Mouse (Mus musculus) heart, postnatal 25 days (tissue): ENCODE data around the gene Ift74. TPM values are rescaled to one million over a fixed set of nuclear protein-coding genes. Genes with fewer than 3 reads are reported as not detected.
"Not testable (repeated sequence)": the region's sequence is repeated elsewhere in the genome, so short reads cannot be mapped to it uniquely, and the experiment has no call there.

ENCODE experiments used
- DNase-seq: peaks from one replicate; pipeline ENCODE4 v3.0.0; 2022; ENCODE audit warnings: low spot score
- intact Hi-C: fragments of 180-260 bp; cut with DNase I; formaldehyde crosslinking; loops from one replicate; pipeline ENCODE4 v1.15.1; 2025
- microRNA-seq: library from miRNA; unstranded; fragments of <30 nt; microRNA quantifications from one replicate; pipeline ENCODE4 v1.2.0, GENCODE M21; 2022
- total RNA-seq, 2 experiments: library from RNA; stranded (reverse); gene quantifications; 2 replicates each; pipeline ENCODE4 v1.2.3; 2021

The Ift74 gene
- total RNA-seq, 2 experiments from 2014 or later, result 4.8 to 5.3 TPM

DNA sequence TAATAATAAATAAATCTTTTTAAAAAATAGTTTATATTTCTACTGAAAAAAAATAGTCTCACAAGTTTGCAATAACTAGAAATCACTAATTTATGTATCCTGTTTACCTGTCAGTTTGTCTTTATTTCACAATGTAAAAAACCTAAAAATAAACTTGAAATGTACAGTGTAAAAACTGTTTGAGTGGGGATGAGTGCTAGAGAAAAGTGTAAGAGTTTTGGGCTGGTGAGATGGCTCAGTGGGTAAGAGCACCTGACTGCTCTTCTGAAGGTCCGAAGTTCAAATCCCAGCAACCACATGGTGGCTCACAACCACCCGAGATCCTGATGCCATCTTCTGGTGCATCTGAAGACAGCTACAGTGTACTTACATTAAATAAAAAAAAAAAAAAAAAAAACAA lies 75.5 kb downstream of the Ift74 start:
- intact Hi-C loops, result loop anchor here (10.0 kb wide), 1 partner anchor 45 kb away; the partner anchor contains the start of gene Tek
- not testable (repeated sequence) for DNase-seq

DNA sequence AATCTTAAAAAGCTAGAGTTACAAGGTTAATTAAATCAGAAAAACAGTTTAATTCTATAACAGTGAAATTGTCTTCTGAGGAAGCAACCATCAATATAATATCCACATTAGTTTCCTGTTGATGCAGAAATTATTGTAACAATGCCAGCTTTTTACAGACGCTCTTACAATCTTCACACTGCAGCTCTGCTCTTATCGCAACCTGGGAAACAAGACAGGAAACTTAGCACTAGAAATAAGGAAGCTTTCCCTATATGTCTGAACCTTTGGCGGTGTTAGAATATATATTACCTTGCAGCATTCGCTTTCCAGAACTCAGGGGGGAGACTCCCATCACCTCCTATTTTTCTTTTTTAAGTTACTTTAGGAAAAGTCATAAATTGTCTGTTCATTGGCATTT lies 76.8 kb downstream of the Ift74 start:
- intact Hi-C loops, result no loop called here

DNA sequence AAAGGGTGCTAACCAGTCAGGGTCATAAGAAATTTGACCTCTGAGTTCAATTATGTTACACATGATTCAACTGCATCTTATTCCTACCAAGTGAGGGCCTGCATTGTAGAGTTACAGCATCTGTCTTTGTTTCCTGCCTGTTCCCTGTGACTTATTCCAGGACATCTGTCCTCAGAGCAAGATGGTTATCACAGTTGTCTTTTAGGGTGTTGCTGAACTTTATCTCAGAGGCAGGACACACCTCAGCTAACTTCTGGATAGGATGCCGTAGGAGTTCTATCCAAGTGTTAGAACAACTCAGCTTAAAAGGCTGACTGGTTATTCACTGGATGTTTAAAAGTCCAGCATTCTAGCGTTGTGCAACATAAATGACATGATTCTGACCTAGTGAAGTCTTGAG lies 77.9 kb downstream of the Ift74 start:
- intact Hi-C loops, result no loop called here
- no peak for DNase-seq

More for the DNA sequence above, 76.8 kb downstream of the Ift74 start:
- no peak for DNase-seq

DNA sequence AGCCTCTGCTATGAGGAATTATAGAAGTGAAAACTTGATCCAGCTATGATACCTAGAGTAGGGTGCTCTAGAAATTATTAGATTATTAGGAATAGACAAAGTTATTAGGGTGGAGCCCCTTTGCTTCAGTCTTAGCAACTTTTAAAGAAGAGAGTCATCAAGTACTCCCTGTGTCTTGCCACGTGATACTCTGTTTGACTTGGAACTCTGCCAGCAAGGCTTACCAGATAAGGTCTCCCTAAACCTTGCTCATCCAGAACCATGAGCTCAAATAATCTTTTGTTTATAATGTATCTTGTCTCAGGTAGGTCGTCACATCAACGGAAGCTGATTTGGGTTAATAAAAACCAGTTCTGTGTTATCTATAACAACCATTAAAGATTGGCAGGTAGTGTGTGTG lies 82.1 kb downstream of the Ift74 start:
- intact Hi-C loops, result no loop called here

DNA sequence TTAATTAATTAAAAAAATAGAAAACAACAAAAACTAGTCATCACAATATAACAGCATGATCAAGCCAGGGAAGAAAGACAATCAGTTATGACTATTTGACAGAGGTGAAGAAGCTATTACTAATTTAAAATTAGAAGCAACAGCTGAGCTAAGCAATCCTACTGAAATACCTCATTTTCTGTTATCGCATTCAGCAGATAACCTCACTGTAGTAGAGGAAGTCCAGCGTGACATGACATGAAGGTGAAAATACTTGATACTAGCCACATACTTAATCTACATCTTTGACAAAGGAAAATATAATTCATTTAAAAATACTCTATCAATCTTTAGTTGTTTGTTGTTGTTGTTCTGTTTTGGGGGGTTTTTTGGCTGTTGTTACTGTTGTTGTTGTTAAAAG lies 96.7 kb downstream of the Ift74 start:
- no peak for DNase-seq
- intact Hi-C loops, result no loop called here

More for the DNA sequence above, 82.1 kb downstream of the Ift74 start:
- DNase-seq, result no peak

DNA sequence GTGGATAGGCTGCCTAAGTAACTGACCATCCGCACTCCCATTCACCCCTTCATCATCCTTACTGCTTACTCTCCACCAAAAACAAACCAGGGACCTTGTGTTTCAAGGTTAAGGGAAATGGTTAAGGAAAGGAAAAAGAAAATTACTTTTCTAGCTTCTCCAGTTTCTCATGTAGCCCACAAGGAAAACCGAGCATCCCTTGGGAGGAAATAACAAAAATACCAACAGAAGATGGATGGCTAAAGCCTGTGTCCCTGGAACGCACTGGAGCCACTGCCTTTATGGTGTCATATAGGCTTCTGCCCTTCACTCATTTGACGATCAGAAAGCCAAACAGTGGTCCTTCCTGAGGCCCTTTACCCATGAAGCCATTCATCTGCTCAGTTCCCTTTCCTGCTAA lies 97.1 kb downstream of the Ift74 start:
- DNase-seq, result no peak
- intact Hi-C loops, result no loop called here

DNA sequence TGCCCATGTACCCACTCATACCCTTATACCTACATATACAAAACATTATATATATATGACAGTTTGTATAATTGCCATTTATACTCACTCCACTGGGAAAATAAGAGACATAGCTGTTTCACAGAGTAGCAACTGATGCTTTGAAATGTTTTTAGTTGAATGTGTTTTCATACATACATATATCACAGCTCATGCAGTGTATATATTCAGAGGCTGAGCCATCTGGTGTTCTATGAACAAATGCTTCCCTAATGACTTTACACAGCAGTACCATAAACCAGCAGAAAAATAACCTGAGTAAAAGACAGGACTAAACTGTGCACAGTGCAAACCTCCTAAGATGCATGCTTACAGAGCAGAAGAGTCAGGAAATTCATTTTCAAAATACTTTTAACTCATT lies 99.5 kb downstream of the Ift74 start:
- DNase-seq, result no peak
- intact Hi-C loops, result no loop called here

DNA sequence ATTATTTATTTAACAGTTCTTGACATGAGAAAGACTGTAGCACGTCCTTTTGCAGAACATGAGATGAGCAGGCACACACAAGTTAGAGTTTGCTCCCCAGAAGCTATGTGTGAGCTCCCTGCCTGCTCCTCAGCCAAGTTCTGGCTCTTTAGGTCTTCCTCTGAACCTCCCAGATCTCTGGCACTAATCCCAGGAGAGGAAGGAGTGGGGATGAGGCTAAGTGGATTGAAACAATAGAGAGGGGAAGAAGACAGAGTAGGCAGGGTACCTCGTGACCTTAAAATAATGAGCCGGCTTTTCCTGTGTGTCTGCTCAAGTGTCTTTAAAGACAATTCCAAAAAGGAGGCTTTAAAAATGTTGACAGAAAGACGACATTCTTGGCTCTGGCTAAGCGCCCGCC lies 100.9 kb downstream of the Ift74 start:
- peak; percentile 12 for DNase-seq

DNA sequence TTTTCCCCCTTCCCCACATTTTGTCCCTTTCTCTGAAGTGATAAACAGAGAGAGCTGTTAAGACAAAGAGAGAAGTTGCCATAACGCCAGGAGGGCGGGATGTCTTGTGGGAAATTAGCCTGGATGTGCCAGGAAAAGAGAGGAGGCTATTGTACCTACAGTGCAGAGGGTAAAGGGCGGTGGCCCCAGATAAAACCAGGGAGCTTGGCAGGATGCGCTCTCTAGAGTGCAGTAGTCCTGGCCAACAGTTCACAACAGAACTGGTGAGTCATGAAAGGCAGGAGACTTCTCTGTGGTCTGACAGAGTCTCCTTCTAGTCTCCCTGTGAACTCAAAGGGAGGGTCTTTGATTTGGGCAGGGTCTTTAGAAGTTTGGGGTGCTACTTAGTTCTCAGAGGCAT lies 111.5 kb downstream of the Ift74 start:
- DNase-seq, result peak; percentile 43
- intact Hi-C loops, result no loop called here

More for the DNA sequence above, 100.9 kb downstream of the Ift74 start:
- intact Hi-C loops, result no loop called here

DNA sequence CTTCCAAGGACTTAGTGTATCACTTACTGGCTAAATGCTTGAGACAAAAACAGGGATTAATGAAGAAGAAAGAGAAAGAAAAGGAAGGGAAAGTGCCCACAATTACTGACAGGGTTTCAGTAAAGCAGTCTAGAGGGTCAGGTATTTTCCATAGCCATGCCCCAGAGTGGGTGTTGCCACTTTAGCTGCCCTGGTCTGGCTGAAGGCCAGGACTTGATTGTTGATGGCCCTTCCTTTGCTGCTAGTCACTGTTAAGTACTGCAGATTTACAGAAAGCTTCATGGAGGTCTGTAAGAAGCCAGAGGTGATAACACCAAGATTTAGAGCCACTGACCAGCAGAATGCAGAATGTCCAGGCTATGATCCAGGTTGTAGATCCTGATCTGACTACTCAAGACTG lies 118.4 kb downstream of the Ift74 start:
- intact Hi-C loops, result loop anchor here (10.0 kb wide), 1 partner anchor 48 kb away; no protein-coding TSS in a partner anchor

DNA sequence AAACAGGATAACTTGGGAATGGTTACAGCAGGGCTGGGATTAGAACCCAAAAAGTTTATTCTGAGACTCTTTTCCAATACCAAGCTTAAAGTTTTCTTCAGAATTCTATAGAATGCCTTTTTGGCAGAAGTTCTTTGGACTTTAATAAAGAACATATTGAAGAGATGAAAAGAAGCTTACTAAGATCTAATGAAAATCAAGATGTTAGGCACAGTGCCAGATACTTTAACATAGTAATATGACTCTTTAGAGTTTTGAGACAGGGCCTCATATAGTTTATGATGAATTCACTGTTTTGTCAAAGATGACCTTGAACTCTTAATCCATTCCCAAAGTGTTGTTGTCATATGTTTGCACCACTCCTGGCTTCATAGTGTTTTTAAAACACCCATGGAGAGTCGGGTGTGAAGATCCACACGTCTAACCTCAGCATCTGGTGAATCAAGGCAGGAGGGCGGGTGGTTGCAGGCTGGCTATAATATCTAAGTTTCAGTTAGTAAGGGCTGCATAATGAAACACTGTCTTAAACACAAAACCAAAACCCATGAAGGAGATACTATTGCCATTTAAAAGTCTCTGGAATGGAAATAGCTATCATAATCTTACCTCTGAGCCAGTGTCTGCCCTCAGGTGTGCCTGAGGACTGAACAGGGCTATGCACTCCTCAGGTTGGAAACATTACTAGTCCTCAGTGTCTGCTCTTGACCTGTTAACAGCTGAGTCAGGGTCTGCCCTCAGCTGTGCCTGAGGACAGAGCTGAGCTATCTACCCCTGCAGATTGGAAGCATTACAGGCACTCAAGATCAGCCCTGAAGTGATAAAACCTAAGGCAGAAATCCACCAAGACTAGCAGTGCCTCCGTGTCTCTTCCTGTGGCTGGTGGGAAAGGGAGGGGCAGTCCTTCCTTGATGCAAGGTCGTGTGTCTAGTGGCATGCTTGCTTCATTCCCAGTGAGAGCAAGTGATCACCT lies 123.3 kb downstream of the Ift74 start:
- no peak for DNase-seq
- intact Hi-C loops, result loop anchor here (10.0 kb wide), 1 partner anchor 53 kb away; no protein-coding TSS in a partner anchor

More for the DNA sequence above, 118.4 kb downstream of the Ift74 start:
- no peak for DNase-seq

DNA sequence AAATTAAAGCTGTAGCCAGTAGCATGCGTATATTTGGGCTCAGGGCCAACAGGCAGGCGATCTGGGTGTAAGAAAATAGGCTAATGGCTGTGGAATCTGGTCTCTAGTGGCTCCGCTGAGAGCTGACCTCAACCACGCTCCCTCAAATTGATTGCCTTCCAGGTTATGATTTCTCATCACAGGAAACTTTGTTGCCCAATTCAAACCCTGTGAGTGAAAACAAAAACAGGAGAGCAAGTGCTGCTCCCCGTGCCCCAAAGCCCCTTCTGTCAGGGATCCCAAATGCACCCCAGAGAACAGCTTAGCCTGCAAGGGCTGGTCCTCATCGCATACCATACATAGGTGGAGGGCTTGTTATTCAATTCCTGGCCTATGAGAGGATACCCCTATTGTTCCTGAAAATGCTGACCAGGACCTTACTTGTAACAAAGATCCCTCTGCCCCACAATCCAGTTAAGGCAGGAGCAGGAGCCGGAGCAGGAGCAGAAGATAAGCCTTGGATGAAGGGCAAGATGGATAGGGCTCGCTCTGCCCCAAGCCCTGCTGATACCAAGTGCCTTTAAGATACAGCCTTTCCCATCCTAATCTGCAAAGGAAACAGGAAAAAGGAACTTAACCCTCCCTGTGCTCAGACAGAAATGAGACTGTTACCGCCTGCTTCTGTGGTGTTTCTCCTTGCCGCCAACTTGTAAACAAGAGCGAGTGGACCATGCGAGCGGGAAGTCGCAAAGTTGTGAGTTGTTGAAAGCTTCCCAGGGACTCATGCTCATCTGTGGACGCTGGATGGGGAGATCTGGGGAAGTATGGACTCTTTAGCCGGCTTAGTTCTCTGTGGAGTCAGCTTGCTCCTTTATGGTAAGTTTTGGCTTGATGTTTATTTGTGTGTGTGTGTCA lies 124.8 kb downstream of the Ift74 start, which contains the start of gene Tek:
Tek (plus strand) TSS at position 452 of the 894 bp plus-strand sequence.
- peak; percentile 28 for DNase-seq
- intact Hi-C loops, result loop anchor here (10.0 kb wide), 1 partner anchor 54 kb away; no protein-coding TSS in a partner anchor

DNA sequence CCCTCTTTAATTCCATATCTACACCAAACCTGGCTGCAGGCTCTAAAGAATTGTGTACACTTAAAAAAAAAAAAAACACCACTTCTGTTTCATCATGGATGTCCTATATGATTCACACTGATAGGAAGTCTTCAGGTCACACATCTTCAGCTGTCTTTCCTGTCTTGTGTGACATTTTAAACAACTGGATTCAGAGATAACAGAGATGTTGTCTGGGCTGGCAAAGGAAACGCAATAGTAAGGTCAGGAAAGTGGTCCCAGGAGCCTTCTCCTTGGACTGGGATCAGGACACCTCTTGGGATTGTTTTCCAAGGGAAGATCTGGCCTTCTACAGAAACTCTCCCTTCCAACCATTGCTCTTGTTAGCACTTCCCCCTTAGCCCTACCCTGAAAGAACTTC lies 127.5 kb downstream of the Ift74 start:
- no peak for DNase-seq
- intact Hi-C loops, result no loop called here

Small RNA genes lying within 50 kb of the gene (microRNA-seq; reads per million reads assigned to microRNA genes)
- 665 reads per million, percentile 77 among the genes with 10 or more reads in this experiment for gene Mir872

Other genes with a start within 250 kb of the Ift74 start
- not detected for gene Gm10306, start 57.9 kb upstream of the Ift74 start, total RNA-seq
- 1 to 10 TPM; 3.9 to 4.5 TPM for gene Caap1, start 57.7 kb upstream of the Ift74 start, total RNA-seq
- gene Plaa, start 11.2 kb upstream of the Ift74 start, total RNA-seq, result 10 to 100 TPM; 41.8 to 45.6 TPM
- not detected for gene Lrrc19, start 35.7 kb downstream of the Ift74 start, total RNA-seq
- gene Tek, start 124.8 kb downstream of the Ift74 start, total RNA-seq, result 10 to 100 TPM; 41.6 to 47.3 TPM